Mouse (Mus musculus): ENCODE data around the gene Gm5134.

Gene Gm5134

DNA sequence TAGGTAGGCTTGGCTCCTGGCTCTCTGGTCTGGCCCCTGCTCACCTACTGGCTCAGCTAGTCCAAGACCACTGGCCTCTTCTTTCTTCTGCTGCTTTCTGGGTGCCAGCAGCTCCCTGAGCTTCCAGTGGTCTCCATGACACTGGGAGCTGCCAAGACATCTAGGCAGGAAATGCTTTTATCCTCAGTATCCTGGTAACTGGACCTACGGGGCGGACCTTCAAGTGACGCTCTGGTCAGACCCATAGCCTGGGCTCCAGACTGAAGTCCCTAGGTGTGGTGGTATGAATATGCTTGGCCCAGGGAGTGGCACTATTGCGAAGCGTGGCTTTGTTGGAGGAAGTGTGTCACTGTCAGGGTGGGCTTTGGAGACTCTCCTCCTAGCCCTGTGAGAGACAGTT is 13.8 kb upstream of the Gm5134 start, which contains the start of gene Gm867:
Gene Gm867, minus strand, starts transcription at position 153 of the 400 bp plus-strand sequence.
- no peak for DNase-seq

DNA sequence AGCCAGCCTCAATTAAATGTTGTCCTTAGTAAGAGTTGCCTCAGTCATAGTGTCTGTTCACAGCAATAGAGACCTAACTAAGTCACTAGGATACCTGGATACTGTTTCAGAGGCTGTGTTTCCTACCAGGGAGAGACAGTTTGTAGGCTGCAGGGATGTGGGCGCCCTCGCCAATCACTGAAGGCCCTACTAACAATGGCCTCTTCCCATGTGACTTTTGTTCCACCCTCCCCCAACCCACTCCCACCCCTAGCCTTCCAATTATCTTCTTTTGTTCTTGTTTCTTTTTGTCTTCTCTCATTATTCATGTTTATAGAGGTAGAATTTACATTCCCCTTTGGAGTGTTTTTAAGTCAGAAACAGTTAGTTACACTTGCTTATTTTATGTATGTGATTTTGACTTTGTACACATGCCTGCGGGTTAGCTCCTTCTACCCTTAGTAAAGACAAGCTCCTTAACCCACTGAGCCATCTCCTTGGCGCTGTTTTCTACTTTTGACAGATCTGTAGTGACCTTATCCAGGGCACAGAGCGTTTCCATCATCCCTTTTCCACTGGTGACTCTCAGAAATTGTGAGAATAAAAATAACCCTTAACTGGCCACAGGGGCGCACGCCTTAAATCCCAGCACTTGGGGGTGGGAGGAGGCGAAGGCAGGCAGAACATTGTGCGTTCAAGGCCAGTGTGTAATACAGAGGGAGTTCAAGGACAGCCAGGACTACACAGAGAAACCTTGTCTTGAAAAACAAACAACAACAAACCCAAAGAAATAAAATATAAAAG is 13.1 kb upstream of the Gm5134 start:
- DNase-seq = no peak

DNA sequence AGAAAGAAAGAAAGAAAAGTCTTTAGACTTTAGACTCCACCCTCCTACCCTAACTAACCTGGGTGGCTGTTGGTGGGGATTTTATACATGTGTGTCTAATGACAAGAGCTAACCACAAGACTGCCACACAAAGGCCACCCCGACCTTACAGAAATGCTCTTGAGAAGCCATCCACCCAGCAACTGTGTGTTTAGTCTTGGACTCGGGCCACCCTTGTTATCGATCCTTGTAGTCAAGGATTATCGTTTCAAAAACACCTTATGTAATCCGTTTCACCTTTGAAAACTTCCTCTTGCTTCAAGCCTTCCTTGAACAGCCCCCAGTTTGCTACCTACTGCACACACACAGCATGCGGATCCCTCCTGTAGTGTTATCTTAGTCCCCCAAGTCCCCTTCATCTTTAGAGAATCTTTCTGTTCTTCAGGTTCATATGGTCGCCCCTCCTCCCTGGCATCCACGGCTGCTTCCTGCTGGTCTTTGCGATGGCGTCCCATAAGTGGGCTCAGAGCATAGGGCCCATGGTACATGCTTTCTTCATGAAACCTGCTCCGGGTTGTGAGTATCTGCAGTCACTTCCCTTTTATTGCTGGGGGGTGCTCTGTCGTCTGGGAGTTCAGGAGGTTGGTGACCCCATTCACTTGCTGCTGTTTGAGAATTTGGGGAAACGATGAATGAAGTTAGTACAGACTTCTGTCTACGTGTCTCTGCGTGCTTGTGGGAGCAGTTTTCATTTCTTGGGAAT is 11.4 kb upstream of the Gm5134 start, which contains the start of gene Vpreb3:
Gene Vpreb3, plus strand, starts transcription at position 322 of the 742 bp plus-strand sequence.
- DNase-seq = no peak

DNA sequence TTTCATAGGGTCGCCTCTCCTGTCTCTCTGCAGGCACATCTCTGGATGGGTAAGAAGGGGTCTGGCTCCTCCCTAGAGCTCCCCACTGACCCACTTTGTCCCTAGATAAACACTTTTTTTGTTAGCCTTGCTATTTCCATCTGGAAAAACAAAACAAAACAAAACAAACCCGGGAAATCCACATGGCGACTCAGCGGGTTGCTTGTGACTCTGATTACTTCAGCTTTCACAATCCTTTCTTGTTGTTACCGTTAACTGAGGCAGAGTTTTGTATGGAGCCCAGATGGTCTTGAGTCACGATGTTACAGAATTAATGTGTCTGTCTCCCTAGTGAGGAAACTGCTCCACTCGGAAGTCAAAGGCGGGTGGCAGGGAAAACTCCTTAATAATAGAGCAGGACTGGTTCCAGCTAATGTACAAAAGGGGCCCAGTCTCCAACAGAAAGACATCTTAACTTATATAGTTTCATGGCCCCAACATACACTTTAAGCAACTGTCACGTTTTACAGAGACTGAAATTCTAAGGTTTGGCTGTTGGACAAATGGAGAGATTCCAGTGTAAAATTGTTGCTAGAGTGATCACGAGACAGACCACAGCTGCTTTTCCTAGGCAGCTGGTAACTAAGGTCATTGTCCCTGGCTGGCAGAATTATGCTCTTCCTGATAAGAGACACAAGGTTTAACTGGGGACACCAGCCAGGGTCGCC is 10.1 kb upstream of the Gm5134 start:
- no peak for DNase-seq

DNA sequence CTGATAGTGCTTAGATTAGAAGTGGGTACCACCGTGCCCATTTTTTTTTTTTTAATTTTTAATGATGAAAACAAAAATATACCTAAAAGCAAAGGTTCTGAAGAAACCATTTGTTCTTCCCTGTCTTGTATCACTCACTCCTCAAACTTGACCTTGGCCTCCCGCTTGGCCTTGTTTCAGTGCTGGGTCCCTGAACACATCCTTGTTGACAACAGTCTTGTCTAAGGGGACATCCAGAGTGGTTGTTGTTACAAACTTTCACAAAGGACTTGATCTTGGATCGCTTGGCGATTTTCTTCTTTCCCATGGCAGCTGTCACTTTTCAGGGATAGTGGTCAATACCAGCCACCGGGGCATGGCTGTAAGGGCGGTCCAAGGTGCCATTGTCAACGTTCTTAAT is 9.1 kb upstream of the Gm5134 start:
- no peak for DNase-seq

DNA sequence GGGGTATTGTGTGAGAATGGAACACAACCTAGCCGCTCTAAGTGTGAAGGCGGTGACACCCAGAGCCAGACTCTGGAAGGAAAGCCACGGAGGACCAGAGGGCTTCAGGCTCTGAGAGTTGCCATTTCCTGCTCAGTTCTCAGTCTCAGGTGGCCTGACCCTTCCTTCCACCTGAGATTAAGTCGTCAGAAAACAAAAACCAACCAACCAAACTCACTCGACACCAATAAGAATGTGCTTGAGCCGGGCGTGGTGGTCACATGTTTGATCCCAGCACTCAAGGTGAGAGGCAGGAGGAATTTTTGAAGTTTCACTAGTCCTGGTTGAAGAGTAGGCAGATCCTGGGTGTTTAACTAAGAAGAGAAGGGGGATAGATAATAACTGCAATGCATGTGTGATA is 8.4 kb upstream of the Gm5134 start:
- DNase-seq = no peak

DNA sequence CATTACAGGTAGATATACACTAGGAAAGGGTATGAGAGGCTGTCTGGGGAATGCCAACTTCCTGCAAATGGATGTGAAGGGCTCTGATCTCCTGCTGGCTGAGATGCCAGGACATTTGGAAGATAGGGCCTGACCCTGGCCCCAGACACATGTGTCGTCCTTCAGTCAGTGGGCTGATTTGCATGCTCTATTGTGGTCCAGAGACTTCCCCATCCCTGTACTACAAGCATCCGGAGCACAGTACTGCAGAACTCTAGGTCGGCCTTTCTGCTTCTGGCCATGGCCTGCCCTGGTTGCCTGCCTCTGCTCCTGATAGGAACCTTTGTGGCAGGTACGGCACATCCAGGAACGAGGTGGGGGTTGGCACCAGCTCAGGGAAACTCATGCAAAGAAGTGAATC is 6.2 kb upstream of the Gm5134 start:
- DNase-seq = no peak

DNA sequence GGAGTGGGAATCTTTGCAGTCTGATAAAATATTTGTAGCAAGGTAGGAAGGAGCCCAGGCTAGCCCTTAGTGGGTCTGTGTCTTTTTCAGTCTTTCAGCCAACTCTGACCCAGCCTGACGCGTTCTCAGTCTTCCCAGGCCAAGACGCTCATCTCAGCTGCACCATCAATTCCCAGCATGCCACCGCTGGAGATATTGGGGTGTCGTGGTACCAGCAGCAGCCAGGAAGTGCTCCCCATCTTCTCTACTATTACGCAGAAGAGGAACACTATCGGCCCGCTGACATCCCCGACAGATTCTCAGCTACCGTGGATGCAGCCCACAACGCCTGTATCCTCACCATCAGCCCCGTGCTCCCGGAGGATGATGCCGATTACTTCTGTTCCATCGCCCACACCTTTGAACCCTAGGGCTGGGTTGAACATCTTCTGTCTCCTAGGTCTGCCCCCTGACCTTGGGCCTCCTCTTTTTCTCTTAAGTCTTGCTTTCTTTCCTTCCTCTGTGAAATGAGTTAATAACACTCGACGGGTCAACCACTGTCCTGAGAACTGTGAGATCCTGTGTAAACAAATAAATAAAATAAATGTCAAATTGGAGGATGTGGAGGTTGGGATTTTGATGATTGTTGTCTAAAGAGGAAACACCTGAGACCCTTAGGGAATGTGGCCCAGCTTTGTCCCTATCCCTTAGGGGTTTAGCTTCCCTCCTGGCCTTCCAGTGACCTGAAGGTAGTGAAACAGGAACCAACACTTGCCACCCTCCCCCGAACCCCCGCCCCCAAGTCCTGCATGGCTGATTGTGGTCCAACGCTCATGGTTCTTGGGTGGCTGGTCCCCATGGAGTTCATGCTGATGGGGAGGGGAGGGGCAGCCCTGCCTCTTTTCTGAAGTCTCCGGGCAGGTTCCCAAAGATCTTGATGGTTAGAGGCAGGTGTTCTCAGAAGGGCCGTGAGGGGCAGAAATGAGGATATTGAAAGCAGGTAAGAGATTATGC is 5.0 kb upstream of the Gm5134 start:
- no peak for DNase-seq

DNA sequence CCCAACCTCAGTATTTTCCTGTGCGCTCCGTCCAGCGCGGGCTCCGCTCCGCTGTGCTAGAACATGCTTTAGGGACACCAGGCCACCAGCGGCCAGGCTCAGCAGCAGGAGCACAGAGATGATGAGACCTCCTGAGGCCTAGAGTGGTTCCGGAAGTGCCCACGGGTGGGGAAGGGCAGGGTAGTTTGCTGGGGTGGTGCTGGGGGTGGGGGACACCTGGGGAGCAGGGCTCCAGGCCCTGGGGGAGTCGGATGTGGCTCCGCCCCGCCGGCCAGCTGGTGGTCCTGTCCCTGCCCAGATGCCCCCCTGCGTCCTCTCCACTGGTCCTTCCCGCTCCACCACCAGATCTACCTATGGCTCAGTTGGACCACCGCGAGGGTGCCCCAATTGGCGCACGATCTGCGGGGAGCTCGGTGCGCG is 3.5 kb upstream of the Gm5134 start:
- DNase-seq = peak; percentile 16 to 22

DNA sequence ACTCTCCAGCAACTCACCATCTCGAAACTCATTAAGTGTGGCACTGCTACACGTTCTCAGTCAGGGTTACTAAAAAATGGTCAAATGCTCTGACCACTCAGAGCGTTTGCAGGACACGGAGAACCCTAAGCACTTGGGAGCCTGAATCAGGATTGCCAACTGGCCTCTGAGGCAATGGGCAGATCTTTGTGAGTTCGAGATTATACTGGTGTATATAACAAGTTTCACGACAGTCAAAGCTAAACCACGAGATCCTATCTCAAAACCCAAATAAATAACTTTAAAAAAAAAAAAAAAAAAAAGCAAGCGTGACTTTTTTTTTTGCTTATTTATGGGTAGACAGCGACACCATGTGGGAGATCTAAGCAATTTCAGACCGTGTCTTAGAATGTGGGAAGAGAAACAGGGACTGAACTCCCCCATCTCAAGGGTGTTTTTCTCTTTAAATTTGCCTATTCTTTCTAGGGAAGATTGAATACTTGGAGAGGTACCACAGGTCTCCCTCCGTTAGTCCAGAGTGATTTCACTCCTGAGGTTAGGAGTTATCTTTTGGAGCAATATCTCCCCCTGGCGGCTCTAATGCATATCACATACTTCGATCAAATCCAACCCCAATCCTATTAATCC is 2.8 kb upstream of the Gm5134 start:
- DNase-seq = peak; percentile 37 to 67

DNA sequence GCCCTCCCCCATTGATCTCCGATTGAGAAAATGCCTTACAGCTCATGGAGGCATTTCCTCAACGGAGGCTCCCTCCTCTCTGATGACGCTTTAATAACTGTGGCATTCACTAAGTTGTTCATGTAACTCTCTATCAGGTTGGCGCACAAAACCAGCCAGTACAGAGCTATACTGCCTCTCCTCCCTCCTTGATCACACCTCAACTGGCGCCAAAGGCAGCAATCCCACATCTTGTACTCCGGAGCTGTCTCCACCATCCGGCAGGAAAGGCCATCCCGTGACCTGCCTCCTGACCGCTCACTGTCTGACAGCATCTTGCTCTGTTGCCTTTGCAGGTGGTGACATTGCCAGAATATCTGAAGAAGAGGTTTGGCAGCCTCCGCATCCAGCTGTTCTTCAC is 19.5 kb downstream of the Gm5134 start:
- no peak for DNase-seq

DNA sequence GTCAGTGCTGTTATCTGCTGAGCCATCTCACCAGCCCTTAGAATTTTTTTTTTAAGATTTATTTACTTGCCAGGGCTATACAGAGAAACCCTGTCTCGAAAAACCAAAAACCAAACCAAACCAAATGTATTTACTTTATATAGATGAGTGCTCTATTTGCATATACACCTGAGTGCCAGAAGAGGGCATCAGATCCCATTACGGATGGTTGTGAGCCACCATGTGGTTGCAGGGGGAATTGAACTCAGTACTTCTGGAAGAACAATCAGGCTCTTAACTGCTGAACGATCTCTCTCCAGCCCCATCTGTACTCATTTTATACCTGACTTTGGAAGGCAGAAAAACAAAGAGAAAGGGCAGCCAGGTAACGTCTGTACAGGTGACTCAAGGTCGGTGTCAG is 20.9 kb downstream of the Gm5134 start:
- DNase-seq = no peak

DNA sequence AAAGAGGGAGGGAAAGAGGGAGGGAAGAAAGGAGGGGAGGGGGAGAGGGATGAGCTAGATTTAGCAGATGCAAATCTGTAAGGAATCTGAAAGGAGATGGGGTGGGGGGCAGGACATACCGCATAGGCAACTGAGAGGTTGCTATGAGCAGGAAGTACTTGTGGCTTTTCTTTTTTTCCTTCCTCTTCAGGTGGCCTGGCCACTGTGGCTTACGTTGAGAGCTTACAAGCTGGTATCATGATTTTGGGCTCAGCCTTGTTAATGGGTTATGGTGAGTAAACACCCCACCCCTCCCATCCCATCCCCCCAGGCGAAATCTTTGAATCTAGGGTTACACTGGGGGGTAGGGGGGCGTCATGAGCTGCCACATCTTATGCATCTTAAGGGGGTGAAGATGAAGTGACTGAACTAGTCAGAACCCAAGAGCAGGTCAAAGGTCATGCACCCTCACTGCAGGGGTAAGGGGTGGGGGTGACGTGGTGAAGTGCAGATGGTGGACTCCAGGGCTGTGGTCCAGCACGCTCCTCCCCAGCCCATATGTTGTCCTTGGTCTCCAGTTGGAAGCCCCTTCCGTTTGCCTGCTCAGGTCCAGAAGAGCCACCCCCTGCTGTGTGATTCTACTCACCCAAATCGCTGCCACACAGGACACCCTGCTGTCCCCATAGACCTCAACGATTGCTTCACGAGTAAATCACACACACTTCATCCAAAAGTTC is 24.0 kb downstream of the Gm5134 start:
- no peak for DNase-seq

DNA sequence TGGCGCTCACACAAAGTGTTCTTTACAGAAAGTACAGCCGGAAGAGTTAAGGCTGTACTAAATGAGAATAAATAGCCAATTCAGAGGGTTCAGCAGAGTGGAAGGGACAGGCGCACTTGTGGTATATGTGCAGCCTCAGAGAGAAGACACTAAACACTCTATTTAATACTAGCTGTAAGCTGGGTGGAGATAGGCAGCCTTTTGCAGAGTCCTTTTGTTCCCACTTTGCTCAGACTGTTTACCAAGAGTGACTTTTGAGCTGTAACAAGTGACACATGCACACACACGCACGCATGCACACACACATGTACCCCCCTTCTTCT is 24.5 kb downstream of the Gm5134 start:
- DNase-seq = no peak

DNA sequence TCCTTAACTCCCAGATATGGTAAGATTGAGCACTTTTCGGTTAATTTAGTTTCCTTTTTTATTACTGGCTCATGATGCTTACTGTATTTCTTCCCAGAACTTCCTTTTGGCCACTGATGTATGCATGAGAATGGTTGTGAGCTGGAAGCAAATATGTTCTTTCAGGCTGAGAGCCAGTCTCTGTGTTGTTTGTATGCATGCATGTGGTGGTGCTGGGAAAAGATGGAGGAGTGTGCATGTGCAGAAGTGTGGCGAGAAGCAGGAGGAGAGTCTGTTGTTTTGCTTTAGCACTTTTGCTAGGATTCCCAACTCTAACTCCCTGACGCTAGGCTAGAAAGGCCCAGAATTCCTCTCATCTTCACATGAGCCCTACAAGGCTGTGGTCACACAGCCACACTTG is 25.1 kb downstream of the Gm5134 start:
- DNase-seq = no peak

DNA sequence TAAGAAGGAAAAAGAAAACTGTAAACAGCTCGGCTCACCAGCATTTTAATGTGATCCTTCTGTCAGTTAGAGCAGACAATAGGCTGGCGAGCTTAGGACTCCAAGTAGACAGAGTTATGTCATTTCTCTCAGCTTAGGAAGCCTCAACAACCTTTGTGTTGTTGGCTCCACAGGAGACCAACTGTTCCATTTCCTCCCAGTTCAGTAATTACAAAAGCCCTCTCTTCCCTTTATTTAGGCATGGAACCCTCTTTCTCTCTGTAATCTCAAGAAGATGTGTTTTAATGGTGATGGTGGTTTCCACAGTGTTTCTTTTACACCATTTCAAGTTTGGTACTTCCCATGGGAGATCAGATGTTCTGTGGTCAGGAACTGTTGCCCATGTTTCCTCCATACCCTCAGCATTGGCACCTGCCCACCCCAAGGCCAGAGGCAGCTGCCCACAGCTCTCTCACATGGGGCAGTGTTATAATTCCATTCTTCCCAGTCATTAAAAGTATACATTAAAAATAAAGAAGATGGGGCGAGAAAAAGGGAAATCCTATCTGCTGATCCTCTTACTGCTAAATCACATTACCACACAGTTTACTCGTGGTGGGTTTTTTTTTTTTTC is 36.2 kb downstream of the Gm5134 start:
- no peak for DNase-seq

DNA sequence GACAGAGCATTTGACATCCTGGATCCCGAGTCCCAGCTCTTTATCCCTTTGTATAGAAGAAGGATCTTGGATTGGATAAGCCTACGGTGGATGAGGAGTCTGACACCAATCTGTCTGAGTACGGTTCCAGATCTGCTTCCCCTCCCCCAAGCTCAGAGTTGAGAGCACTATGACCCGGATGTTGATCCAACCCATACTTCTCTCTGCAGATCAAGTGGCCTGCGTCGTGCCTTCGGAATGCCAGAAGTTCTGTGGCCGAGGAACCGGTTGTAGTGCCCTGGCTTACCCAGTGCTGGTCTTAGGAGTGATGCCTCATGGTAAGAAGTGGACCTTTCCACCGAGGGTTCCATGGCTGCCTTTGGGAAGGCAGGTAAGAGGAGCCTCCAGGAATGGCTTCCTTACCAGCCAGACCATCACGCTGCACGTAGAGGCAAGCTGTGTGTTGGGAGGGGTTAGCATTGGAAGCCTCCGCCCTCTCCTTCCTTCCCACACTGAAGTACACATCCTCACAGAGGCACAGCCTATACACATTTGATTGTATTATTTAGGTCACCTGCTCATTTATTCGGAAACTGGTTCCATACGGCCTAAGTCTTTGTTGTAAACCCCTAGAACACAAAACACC is 39.4 kb downstream of the Gm5134 start:
- DNase-seq = no peak

DNA sequence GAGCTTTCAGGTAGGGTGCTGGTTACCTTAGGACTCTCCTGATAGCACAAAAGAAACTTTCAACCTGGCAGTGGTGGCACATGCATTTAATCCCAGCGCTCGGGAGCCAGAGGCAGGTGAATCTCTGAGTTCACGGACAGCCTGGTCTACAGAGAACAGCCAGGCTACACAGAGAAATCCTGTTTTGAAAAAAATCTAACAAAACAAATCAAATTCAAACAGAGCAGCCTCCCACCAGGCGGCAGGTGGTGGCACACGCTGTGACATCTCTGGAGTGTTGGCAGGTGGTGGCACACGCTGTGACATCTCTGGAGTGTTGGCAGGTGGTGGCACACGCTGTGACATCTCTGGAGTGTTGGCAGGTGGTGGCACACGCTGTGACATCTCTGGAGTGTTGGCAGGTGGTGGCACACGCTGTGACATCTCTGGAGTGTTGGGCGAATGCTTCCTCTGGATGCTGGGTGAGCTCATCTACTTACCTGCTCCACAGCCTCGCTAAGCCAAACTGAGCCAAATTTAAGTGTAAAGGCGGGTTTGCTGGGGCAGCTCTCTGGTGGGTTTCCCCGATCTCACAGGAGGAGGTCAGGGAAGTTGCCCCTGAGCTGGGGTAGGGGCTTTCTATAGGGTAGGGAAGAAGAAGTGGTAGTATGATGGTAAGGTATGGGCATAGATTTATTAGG is 40.4 kb downstream of the Gm5134 start:
- peak; percentile 42 to 47 for DNase-seq

DNA sequence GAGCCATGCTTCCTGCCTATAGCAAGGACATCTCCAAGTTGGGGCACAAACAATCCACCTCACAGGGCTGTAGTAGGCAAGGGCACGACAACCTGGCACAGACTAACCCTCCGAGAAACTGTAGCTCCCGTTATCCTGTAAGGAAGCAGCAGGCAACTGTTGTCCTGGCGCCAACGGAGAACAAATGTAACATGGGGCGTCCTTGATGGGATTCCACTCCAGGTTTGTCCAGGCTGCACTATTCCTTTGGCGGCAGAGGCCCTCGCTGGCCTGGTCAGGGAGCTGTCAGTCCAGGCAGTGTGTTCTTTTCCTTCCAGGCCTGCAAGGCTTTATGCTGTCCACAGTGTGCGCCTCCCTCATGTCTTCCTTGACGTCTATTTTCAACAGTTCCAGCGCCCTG is 41.1 kb downstream of the Gm5134 start:
- DNase-seq = peak; percentile 38 to 48

DNA sequence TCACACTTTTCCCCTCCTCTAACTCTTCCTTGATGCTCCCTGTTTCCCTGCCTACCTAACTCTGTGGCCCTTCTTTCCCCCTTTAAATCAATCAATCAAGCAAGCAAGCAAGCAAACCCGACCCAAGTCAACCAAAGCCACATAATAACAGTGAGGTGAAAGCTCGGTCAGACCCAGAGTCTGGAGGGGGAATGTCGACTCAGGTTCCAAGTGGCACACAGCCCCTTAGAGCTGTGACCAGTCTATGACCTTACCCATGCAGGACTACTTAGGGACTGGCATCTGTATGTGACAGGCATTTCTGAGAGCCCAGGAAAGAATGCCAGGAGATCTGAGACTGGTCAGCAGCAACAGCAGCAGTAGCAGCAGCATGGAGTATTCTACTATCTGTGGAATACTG is 42.0 kb downstream of the Gm5134 start:
- DNase-seq = no peak
